Mouse (Mus musculus) myocyte (in vitro differentiated cells): Measurements from ENCODE around the gene Card14. TPM values are rescaled to one million over a fixed set of nuclear protein-coding genes. Genes with fewer than 3 reads are reported as not detected.

Source experiments
- H3K27me3 ChIP-seq: one replicate; pipeline ENCODE4 v1.6.1; 2011; ENCODE audit not compliant: control insufficient read depth, insufficient read depth, insufficient read length
- H3K36me3 ChIP-seq: one replicate; pipeline ENCODE4 v1.6.1; 2011; ENCODE audit not compliant: control insufficient read depth, insufficient read depth
- H3K4me2 ChIP-seq: one replicate; pipeline ENCODE4 v1.6.1; 2011; ENCODE audit warnings: low read depth, control low read depth
- H3K4me3 ChIP-seq: one replicate; pipeline ENCODE4 v1.5.1; 2011; ENCODE audit warnings: mild to moderate bottlenecking, control low read depth, moderate library complexity
- H3K79me2 ChIP-seq: one replicate; pipeline ENCODE4 v1.6.1; 2011; ENCODE audit not compliant: control insufficient read depth, insufficient read depth
- H3ac ChIP-seq: one replicate; pipeline ENCODE4 v1.6.1; 2011; ENCODE audit not compliant: control insufficient read depth, insufficient read length
- CEBPB ChIP-seq: IDR thresholded peaks from 2 replicates; pipeline ENCODE4 v1.6.1; 2011; ENCODE audit warnings: mild to moderate bottlenecking, moderate library complexity; ENCODE audit not compliant: poor library complexity, insufficient read depth, severe bottlenecking
- E2F4 ChIP-seq: IDR thresholded peaks from one replicate; pipeline ENCODE4 v1.6.1; 2011; ENCODE audit warnings: mild to moderate bottlenecking, control low read depth, moderate library complexity; ENCODE audit not compliant: insufficient read depth
- MAX ChIP-seq: IDR thresholded peaks from one replicate; pipeline ENCODE4 v1.6.1; 2011; ENCODE audit warnings: low read depth, mild to moderate bottlenecking, control low read depth
- MYOD1 ChIP-seq, 3 experiments: IDR thresholded peaks; one replicate each; pipeline ENCODE4 v1.6.1; 2011; ENCODE audit warnings: control low read depth in 2 of 3, low read depth in 2 of 3, mild to moderate bottlenecking in 2 of 3, moderate library complexity in 1 of 3; ENCODE audit not compliant: insufficient read length in 2 of 3, control insufficient read depth in 1 of 3
- MYOG ChIP-seq, 3 experiments: IDR thresholded peaks; one replicate each; pipeline ENCODE4 v1.6.1; 2011; ENCODE audit warnings: control low read depth in 2 of 3, low read depth in 2 of 3, mild to moderate bottlenecking in 2 of 3; ENCODE audit not compliant: insufficient read length in 2 of 3, control insufficient read depth in 1 of 3, insufficient read depth in 1 of 3
- POLR2A ChIP-seq: IDR thresholded peaks from one replicate; pipeline ENCODE4 v1.6.1; 2011; ENCODE audit warnings: low read depth, mild to moderate bottlenecking, control low read depth, moderate library complexity; ENCODE audit not compliant: insufficient read length
- POLR2AphosphoS2 ChIP-seq: IDR thresholded peaks from one replicate; pipeline ENCODE4 v1.6.1; 2011; ENCODE audit warnings: low read depth, control low read depth; ENCODE audit not compliant: insufficient read length
- REST ChIP-seq: IDR thresholded peaks from one replicate; pipeline ENCODE4 v1.6.1; 2011; ENCODE audit warnings: mild to moderate bottlenecking, control low read depth, moderate library complexity; ENCODE audit not compliant: insufficient read depth, insufficient read length
- SRF ChIP-seq: IDR thresholded peaks from one replicate; pipeline ENCODE4 v1.6.1; 2011; ENCODE audit warnings: low read depth; ENCODE audit not compliant: control insufficient read depth, insufficient read length
- TCF12 ChIP-seq: IDR thresholded peaks from one replicate; pipeline ENCODE4 v1.6.1; 2011; ENCODE audit warnings: mild to moderate bottlenecking, control low read depth; ENCODE audit not compliant: poor library complexity, insufficient read depth, severe bottlenecking
- TCF3 ChIP-seq: IDR thresholded peaks from one replicate; pipeline ENCODE4 v1.6.1; 2011; ENCODE audit warnings: low read depth, control low read depth; ENCODE audit not compliant: insufficient read length
- USF1 ChIP-seq: IDR thresholded peaks from one replicate; pipeline ENCODE4 v1.6.1; 2011; ENCODE audit warnings: low read depth, mild to moderate bottlenecking, control low read depth, moderate library complexity
- polyA plus RNA-seq: library from polyadenylated mRNA; unstranded; fragments of >200 nt; fragmentation: generic; extraction: Trizol; gene quantifications from one replicate; pipeline ENCODE4 v1.2.1, GENCODE M21; 2012; ENCODE audit warnings: missing spikeins

The Card14 gene
- polyA plus RNA-seq, 1 experiment = 1.1 TPM

DNA sequence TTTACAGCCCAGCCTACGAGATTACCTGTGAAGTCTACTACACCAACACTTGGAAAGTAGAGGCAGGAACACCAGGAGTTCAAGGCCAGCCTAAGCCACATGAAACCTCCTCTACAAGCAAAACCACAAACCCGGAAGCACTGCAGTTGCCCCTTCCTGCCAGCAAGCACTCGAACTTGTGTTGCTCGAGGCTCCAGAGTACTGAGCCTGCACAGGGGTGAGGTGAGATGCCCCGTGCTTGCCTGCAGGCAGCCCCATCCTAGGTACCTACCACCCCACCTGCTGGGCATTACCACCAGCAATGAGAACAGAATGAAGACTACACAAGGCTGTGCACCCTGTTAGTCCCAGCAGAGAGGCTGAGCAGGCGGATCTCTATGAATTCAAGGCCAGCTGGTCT lies 9.6 kb upstream of the Card14 start:
- TF ChIP-seq POLR2A = no peak
- no peak for TF ChIP-seq TCF3
- Histone ChIP-seq H3K36me3 (peaks cover 26% of the 10 kb centered on the region), H3K4me2 (peak overlapping the region; percentile 98), H3K27me3 (peaks cover 7% of the 10 kb centered on the region), H3K79me2 (peaks cover 28% of the 10 kb centered on the region), H3K4me3 (peak overlapping the region; percentile 98), H3ac (no peak overlapping the region)

DNA sequence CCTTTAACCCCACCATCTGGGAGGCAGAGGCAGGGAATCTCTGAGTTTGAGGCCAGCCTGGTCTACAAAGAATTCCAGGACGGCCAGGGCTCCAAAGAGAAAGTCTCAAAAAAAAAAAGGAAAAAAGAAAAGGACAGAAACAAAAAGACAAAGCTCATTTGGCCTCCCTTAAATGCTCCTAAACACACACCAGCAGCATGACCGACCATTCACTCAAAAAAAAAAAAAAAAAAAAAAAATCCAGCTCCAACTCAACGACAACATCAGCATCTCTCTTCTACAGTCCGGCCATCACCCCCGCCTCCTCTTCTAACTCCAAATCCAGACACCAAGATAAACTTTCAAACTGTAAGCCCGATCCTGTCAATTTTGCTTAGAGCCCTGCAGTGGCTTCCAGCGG lies 8.7 kb upstream of the Card14 start:
- TF ChIP-seq POLR2AphosphoS2 (no peak), SRF (no peak), MYOG (IDR thresholded peaks at IDR 0.05; ENCODE audit: control insufficient read depth in 1 of 3, insufficient read depth in 1 of 3, insufficient read length in 2 of 3, low read depth in 2 of 3) (no peak), POLR2A (no peak), REST (no peak), USF1 (no peak), CEBPB (no peak), TCF3 (no peak), E2F4 (no peak), MYOD1 (IDR thresholded peaks at IDR 0.05; ENCODE audit: control insufficient read depth in 1 of 3, insufficient read length in 2 of 3, low read depth in 2 of 3) (no peak), TCF12 (no peak), MAX (no peak)
- H3K27me3 ChIP-seq = peaks cover 15% of the 10 kb centered on the region
- peak overlapping the region; percentile 94 for H3ac ChIP-seq
- H3K36me3 ChIP-seq = peaks cover 18% of the 10 kb centered on the region
- H3K4me3 ChIP-seq = peak overlapping the region; percentile 98
- H3K79me2 ChIP-seq = peaks cover 28% of the 10 kb centered on the region
- H3K4me2 ChIP-seq = peak overlapping the region; percentile 98

DNA sequence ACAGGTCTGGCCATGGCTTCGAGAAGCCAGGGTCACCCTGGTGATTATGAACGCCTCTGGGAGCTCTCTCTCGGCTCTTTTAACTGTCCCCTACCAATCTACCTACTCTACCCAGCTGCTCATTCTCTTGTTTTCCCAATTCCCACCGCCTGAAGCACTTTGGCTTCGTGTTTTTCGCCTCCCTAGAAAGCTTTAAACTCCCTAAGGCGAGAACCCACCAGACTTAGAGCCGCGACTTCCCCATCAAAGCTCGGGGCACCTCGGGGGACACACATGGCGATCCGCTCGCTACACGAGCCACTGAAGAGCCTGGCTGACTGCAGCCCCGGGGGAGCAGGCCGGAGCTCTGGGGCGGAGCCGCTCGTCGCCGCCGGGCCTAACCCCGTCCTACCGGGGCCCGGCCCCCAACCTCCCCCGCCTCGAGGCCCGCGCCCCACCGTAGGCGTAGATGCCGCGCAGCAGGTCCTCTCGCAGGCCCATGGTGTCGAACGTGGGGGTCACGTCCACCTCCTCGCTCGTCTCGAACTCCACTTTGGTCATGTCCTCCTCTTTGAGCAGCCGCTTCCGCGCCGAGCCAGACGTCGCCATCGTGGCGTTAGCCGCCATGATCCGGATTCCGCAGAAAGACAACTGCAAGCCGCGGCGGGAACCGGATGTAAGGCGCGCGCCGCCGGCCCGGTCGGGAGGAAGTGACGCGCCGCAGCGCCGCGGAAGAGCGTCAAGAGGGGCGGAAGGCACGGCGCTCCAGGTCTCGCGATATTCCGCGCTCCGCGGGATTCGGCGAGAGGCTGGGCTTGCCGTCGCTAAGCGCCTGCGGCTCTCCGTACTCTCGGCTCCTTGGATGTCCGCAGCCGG lies 8.0 kb upstream of the Card14 start, which contains the start of gene Eif4a3:
Gene Eif4a3, minus strand, starts transcription at position 699 of the 855 bp plus-strand sequence.
- peaks cover 16% of the 10 kb centered on the region for H3K36me3 ChIP-seq
- TF ChIP-seq MYOG (IDR thresholded peaks at IDR 0.05; ENCODE audit: control insufficient read depth in 1 of 3, insufficient read depth in 1 of 3, insufficient read length in 2 of 3, low read depth in 2 of 3) (peak in 2 of 3 experiments; percentile 33 to 53), POLR2AphosphoS2 (peak; percentile 56), E2F4 (peak; percentile 10), CEBPB (no peak), SRF (peak; percentile 51), POLR2A (peak; percentile 60)
- peaks cover 22% of the 10 kb centered on the region for H3K27me3 ChIP-seq
- H3ac ChIP-seq = peak within 1 kb of the TSS; percentile 94
- H3K4me3 ChIP-seq = peak within 1 kb of the TSS; percentile 98
- H3K4me2 ChIP-seq = peak within 1 kb of the TSS; percentile 98
- peaks cover 28% of the 10 kb centered on the region for H3K79me2 ChIP-seq

DNA sequence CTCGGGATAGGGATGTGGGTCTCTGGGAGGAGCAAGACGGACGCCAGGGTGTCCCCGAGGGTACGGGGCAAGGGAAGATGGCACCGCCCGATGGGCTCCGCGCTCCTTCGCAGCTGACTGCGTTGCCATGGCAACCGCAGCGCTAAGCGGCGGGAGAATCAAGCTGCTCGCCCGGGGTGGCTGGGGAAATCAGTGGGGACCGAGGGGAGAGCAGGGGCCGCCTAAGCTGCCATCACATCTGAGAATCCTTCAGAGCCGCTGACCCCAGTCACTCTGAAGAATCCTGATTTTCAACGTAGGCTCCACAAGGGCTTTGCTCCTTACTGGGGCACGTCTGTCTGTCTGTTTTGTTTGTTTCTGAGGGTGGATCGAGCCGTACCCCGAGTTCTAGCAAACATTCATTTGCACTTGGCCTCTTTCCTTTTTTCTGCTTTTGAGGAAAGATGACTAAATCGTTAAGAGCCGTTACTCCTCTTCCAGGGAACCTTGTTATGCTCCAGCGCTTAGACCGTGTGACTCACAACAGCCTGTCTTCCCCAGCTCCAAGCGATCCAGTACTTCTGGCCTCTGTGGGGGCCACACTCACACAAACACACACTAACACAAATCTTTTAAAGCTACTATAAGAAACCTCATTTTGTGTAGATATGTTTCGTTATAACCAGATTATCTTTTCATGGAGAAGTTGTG lies 7.2 kb upstream of the Card14 start:
- TF ChIP-seq MYOD1 (IDR thresholded peaks at IDR 0.05; ENCODE audit: control insufficient read depth in 1 of 3, insufficient read length in 2 of 3, low read depth in 2 of 3) (no peak), POLR2A (no peak), POLR2AphosphoS2 (no peak), REST (no peak), TCF12 (no peak), E2F4 (peak; percentile 82)
- H3K36me3 ChIP-seq = peaks cover 10% of the 10 kb centered on the region
- peaks cover 29% of the 10 kb centered on the region for H3K27me3 ChIP-seq
- peak overlapping the region; percentile 98 for H3K4me3 ChIP-seq
- peak overlapping the region; percentile 94 for H3ac ChIP-seq
- peak overlapping the region; percentile 77 for H3K4me2 ChIP-seq
- H3K79me2 ChIP-seq = peaks cover 28% of the 10 kb centered on the region

DNA sequence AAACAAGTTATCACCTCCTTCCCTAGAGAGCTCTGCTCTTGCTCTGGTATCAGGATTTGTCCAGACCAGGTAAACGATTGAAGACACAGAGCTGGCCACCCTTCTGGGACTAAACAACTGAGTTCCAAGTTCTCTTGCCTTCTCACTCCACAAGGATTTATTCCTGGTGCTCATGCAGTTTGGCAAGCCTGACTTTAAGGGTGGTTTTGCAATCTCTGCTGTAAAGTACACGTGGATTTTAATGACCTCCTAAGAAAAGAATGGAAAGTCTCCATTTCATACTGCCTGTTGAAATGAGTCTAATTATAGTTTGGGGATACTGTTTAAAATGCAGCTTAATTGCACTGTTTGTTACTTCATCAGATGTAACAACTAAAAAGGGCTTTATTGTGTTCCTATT lies 6.6 kb upstream of the Card14 start:
- Histone ChIP-seq H3K4me3 (peak overlapping the region; percentile 98), H3ac (no peak overlapping the region), H3K27me3 (peaks cover 29% of the 10 kb centered on the region), H3K4me2 (peak overlapping the region; percentile 77), H3K36me3 (peaks cover 10% of the 10 kb centered on the region), H3K79me2 (peaks cover 28% of the 10 kb centered on the region)
- TF ChIP-seq MYOD1 (IDR thresholded peaks at IDR 0.05; ENCODE audit: control insufficient read depth in 1 of 3, insufficient read length in 2 of 3, low read depth in 2 of 3) = no peak
- no peak for TF ChIP-seq SRF
